Mouse (Mus musculus): Measurements from ENCODE around the gene Lgals1. TPM values are rescaled to one million over a fixed set of nuclear protein-coding genes. Genes with fewer than 3 reads are reported as not detected.

Gene Lgals1
- total and polyA plus RNA-seq, 2 experiments from 2014 or later = 46.2 to 76.8 TPM

DNA sequence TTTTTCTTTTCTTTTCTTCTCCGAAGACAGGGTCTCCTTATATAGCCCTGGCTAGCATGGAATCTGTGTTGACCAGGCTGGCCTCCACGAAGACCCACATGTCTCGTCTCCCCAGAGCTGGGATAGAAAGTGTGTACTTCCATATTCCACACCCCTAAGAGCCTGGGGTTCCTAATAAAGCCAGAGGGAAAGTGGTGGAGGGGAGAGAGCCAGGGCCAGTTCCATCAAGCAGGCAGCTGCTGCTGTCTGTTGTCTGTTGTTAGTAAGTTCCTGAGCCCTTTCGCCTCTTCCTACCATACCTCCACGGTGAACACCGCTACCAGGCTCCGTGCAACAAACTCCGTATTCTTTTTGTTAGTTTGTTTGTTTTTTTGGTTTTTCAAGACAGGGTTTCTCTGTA lies 2.0 kb downstream of the Lgals1 start:
- Histone ChIP-seq H3K9ac (replicated peaks; ENCODE audit: low read length, poor library complexity, severe bottlenecking) (no peak overlapping the region), H3K9me3 (ENCODE audit: low read length) (no peaks in the 10 kb centered on the region), H3K27me3 (ENCODE audit: insufficient read depth, low read length) (peaks cover 9% of the 10 kb centered on the region), H3K4me3 (ENCODE audit: low read depth, low read length) (no peak overlapping the region), H3K4me1 (ENCODE audit: insufficient read depth, low read length) (0 out of 2 replicates have a peak, but pooled peaks cover 4% of the 10 kb centered on the region), H3K27ac (ENCODE audit: low read depth, low read length) (no peak overlapping the region), H3K36me3 (ENCODE audit: insufficient read depth, low read length) (no peaks in the 10 kb centered on the region), H3K4me2 (ENCODE audit: low read depth, low read length, poor library complexity, severe bottlenecking) (peak overlapping the region; percentile 53)
- TF ChIP-seq CTCF (IDR thresholded peaks at IDR 0.05) = no peak
- 46% methylated on average over 8 of the region's 8 CpGs for WGBS
- DNase-seq (ENCODE audit: low spot score) (no peak), ATAC-seq (ENCODE audit: low FRiP score) (no peak)

DNA sequence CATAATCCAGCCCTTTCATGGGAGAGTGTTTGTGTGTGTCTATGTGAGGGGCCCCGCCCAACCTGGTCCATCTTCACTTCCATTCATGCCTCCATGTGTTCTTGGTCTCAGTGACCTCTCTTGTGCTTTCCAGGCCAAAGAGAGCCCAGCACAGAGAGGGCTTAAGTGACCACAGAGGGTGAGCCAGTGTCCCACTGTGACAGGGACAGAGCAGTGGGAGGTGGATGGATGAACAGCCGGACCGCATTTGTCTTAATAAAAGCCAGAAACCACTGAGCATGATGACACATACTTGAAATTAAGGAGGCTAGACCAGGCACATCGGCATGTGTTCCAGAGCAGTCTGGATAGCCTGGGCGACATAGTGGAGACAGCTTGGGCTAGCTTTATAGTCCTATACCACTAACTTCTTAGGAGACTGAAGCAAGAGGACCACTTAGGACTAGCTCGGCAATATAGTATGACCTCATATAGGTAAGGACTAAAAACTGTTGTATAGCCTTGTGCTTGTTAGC lies 3.7 kb downstream of the Lgals1 start:
- Histone ChIP-seq H3K27me3 (ENCODE audit: insufficient read depth, low read length) (peaks cover 9% of the 10 kb centered on the region), H3K27ac (ENCODE audit: low read depth, low read length) (no peak overlapping the region), H3K9me3 (ENCODE audit: low read length) (no peaks in the 10 kb centered on the region), H3K9ac (replicated peaks; ENCODE audit: low read length, poor library complexity, severe bottlenecking) (no peak overlapping the region), H3K36me3 (ENCODE audit: insufficient read depth, low read length) (no peaks in the 10 kb centered on the region), H3K4me1 (ENCODE audit: insufficient read depth, low read length) (0 out of 2 replicates have a peak, but pooled peaks cover 4% of the 10 kb centered on the region), H3K4me2 (ENCODE audit: low read depth, low read length, poor library complexity, severe bottlenecking) (no peak overlapping the region), H3K4me3 (ENCODE audit: low read depth, low read length) (no peak overlapping the region)
- no peak for DNase-seq (ENCODE audit: low spot score)
- no peak for ATAC-seq (ENCODE audit: low FRiP score)
- WGBS = 90% methylated on average over 6 of the region's 6 CpGs
- no peak for TF ChIP-seq CTCF (IDR thresholded peaks at IDR 0.05)

DNA sequence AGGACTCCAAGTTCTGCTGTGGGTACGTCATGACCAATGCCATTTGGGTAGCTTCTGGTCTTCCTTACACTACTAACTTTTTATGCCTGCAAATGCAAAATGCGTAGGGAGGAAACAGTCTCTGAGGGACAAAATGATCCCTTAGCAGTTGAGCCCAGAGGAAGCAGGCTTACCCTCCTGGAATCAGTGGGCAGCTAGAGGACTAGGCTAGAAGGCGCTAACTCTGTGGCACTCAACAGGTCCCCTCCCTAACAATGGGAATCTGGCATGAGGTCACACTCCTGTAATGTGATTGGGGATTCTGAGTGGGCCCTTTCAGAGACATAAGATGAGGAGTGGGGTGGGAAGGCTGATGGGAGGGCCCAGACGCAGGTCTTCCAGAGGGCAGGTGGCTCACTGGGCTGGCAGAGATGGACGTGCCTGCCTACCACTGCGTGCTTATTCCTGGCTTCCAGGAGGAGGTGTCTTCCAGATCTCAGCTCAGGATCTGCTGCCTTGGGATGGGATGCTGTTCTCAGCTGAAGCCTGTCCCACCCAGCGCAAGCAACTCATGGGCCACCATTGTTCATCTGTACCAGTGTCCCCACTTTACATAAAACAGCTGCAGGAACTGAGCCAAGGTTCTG lies 4.4 kb downstream of the Lgals1 start:
- Histone ChIP-seq H3K27me3 (ENCODE audit: insufficient read depth, low read length) (peaks cover 9% of the 10 kb centered on the region), H3K27ac (ENCODE audit: low read depth, low read length) (no peak overlapping the region), H3K9ac (replicated peaks; ENCODE audit: low read length, poor library complexity, severe bottlenecking) (no peak overlapping the region), H3K9me3 (ENCODE audit: low read length) (no peaks in the 10 kb centered on the region), H3K36me3 (ENCODE audit: insufficient read depth, low read length) (no peaks in the 10 kb centered on the region), H3K4me2 (ENCODE audit: low read depth, low read length, poor library complexity, severe bottlenecking) (no peak overlapping the region), H3K4me1 (ENCODE audit: insufficient read depth, low read length) (peaks cover 8% of the 10 kb centered on the region; the same call in 1 of the 2 replicates), H3K4me3 (ENCODE audit: low read depth, low read length) (no peak overlapping the region)
- WGBS = 97% methylated on average over 7 of the region's 7 CpGs
- no peak for TF ChIP-seq CTCF (IDR thresholded peaks at IDR 0.05)
- DNase-seq (ENCODE audit: low spot score) = no peak
- ATAC-seq (ENCODE audit: low FRiP score) = no peak

DNA sequence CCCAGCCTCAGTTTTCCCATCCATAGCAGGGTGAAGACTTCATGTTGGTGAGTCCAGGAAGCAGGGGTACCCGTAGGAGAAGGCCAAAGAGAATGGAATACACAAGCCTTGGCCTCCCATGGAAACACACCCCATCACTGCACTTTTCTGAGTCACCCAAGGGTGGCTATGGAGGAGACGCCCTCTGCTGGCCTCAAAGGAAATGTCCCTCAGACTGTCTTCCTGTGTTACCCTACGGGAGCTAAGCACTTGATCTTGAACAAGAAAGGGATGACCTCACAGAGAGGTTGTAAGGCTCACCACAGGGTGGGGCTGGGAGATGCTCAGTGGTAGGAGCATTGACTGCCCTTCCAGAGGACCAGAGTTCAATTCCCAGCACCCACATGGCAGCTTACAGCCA lies 5.1 kb downstream of the Lgals1 start:
- ATAC-seq (ENCODE audit: low FRiP score) = no peak
- Histone ChIP-seq H3K27ac (ENCODE audit: low read depth, low read length) (no peak overlapping the region), H3K4me3 (ENCODE audit: low read depth, low read length) (no peak overlapping the region), H3K27me3 (ENCODE audit: insufficient read depth, low read length) (peaks cover 8% of the 10 kb centered on the region), H3K9ac (replicated peaks; ENCODE audit: low read length, poor library complexity, severe bottlenecking) (no peak overlapping the region), H3K36me3 (ENCODE audit: insufficient read depth, low read length) (no peaks in the 10 kb centered on the region), H3K4me2 (ENCODE audit: low read depth, low read length, poor library complexity, severe bottlenecking) (no peak overlapping the region), H3K9me3 (ENCODE audit: low read length) (no peaks in the 10 kb centered on the region), H3K4me1 (ENCODE audit: insufficient read depth, low read length) (peaks cover 8% of the 10 kb centered on the region; the same call in 1 of the 2 replicates)
- peak; percentile 56 for TF ChIP-seq CTCF (IDR thresholded peaks at IDR 0.05)
- DNase-seq (ENCODE audit: low spot score) = no peak
- WGBS = 26% methylated on average over 3 of the region's 3 CpGs

DNA sequence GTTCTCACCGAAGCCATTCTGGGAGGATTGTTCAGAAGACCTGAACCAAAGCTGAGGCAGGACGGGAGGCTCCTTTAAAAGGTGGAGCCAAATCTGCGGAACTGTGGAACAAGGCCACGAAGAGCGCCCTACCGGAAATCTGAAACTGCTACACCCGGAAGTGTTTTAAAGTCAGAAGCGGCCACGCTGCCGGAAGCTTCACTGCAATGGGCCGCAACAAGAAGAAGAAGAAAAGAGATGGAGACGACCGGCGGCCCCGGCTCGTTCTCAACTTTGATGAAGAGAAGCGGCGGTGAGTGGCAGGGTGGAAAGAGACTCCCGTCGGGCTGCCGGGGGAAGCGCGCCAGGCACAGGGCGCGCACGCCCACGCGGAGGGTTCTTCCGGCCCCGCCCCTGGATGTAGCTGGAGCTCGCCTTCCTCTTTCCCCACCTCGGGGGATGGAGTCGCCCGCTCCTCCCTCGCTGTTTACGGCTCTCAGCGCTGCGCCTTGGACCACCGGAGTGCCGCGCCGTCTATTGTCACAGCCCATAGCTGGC lies 8.3 kb downstream of the Lgals1 start, which contains the start of gene Nol12:
Nol12 (plus strand) TSS at position 150 of the 537 bp plus-strand sequence.
- Histone ChIP-seq H3K4me2 (ENCODE audit: low read depth, low read length, poor library complexity, severe bottlenecking) (peak within 1 kb of the TSS; percentile 63), H3K4me1 (ENCODE audit: insufficient read depth, low read length) (peaks cover 4% of the 10 kb centered on the region; the same call in 1 of the 2 replicates), H3K27ac (ENCODE audit: low read depth, low read length) (peak within 1 kb of the TSS; percentile 73), H3K9me3 (ENCODE audit: low read length) (no peaks in the 10 kb centered on the region), H3K4me3 (ENCODE audit: low read depth, low read length) (peak within 1 kb of the TSS; percentile 54), H3K27me3 (ENCODE audit: insufficient read depth, low read length) (no peaks in the 10 kb centered on the region), H3K9ac (replicated peaks; ENCODE audit: low read length, poor library complexity, severe bottlenecking) (peak within 1 kb of the TSS; percentile 50), H3K36me3 (ENCODE audit: insufficient read depth, low read length) (peaks cover 17% of the 10 kb centered on the region)
- DNase-seq (ENCODE audit: low spot score) = peak; percentile 94
- peak; percentile 87 for ATAC-seq (ENCODE audit: low FRiP score)
- WGBS = under 1% methylated on average over 33 of the region's 42 CpGs
- peak; percentile 25; the same call in 1 of the 2 replicates for TF ChIP-seq CTCF (IDR thresholded peaks at IDR 0.05)

DNA sequence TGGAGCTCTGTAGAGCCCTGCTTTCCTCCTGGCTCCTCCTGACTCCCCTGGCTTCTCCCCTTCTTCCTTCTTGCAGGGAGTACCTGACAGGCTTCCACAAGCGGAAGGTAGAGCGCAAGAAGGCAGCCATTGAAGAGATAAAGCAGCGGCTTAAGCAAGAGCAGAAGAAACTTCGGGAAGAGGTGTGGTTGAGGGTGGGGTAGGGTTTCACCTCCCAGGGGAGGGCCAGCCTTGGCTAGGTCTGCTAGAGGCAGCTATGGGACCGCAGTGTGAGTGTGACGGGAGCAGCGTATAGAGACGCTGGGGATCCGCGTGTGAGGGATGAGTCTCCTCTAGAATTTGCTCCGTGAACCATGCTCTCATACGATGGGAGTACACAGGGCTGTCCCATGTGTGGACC lies 9.9 kb downstream of the Lgals1 start:
- Histone ChIP-seq H3K9ac (replicated peaks; ENCODE audit: low read length, poor library complexity, severe bottlenecking) (no peak overlapping the region; the same call in 1 of the 2 replicates), H3K36me3 (ENCODE audit: insufficient read depth, low read length) (peaks cover 31% of the 10 kb centered on the region), H3K4me1 (ENCODE audit: insufficient read depth, low read length) (peaks cover 4% of the 10 kb centered on the region; the same call in 1 of the 2 replicates), H3K4me2 (ENCODE audit: low read depth, low read length, poor library complexity, severe bottlenecking) (no peak overlapping the region), H3K4me3 (ENCODE audit: low read depth, low read length) (no peak overlapping the region), H3K9me3 (ENCODE audit: low read length) (no peaks in the 10 kb centered on the region), H3K27ac (ENCODE audit: low read depth, low read length) (no peak overlapping the region), H3K27me3 (ENCODE audit: insufficient read depth, low read length) (no peaks in the 10 kb centered on the region)
- no peak for DNase-seq (ENCODE audit: low spot score)
- no peak for ATAC-seq (ENCODE audit: low FRiP score)
- 95% methylated on average over 12 of the region's 12 CpGs for WGBS
- TF ChIP-seq CTCF (IDR thresholded peaks at IDR 0.05) = no peak

Data from midbrain, postnatal 0 days (tissue).